Comparison of ENCODE assay signal across 8 mouse cellular contexts in genomic region chr4:130001710-130002109, GRCm38 (mm10). TPM values are rescaled to one million over a fixed set of nuclear protein-coding genes. Genes with fewer than 3 reads are reported as not detected.
DNase-seq lines count a peak whose midpoint lies in the region; ATAC-seq and TF ChIP-seq lines count a peak whose summit lies in the region.
"Had no signal": no experiment of that assay in that cellular context is flagged by ENCODE, and none has a peak within 500 bp of the region (broad histone marks: within the 10 kb centered on the region; RNA-seq: fewer than 3 reads in every experiment).

No protein-coding gene starts in this region.

- no peak overlapping the region for H3K4me3 ChIP-seq in kidney, postnatal 0 days (replicated peaks; ENCODE audit: low read depth, low read length)
- no peak overlapping the region for H3K4me3 ChIP-seq in forebrain, embryonic 13.5 days
- H3K4me3 ChIP-seq in midbrain, embryonic 16.5 days (ENCODE audit: low read depth, low read length) = no peak overlapping the region

- peak; percentile 51 for DNase-seq in kidney, postnatal 0 days (ENCODE audit: low spot score)
- DNase-seq in kidney, postnatal 36 days = no peak
- no peak for DNase-seq in cerebellum, postnatal 14 days
- DNase-seq in embryo, embryonic 9.5 days (ENCODE audit: extremely low spot score) = no peak
- DNase-seq: cerebellum, adult 8-10 months had no signal

- no peak overlapping the region for H3K9ac ChIP-seq in kidney, postnatal 0 days (ENCODE audit: low read depth, low read length)
- H3K9ac ChIP-seq in forebrain, embryonic 13.5 days = no peak overlapping the region
- no peak overlapping the region for H3K9ac ChIP-seq in midbrain, embryonic 16.5 days (ENCODE audit: low read depth, low read length)

- no peak for TF ChIP-seq CTCF in kidney, postnatal 0 days (IDR thresholded peaks at IDR 0.05; ENCODE audit: low read depth)

- no peaks in the 10 kb centered on the region for H3K36me3 ChIP-seq in kidney, postnatal 0 days (ENCODE audit: insufficient read depth, low read length)
- no peaks in the 10 kb centered on the region; the same call in 1 of the 2 replicates for H3K36me3 ChIP-seq in forebrain, embryonic 13.5 days (ENCODE audit: poor library complexity, severe bottlenecking)
- H3K36me3 ChIP-seq in midbrain, embryonic 16.5 days (ENCODE audit: control insufficient read depth, insufficient read depth, low read length) = peaks cover 7% of the 10 kb centered on the region; the same call in 1 of the 2 replicates

- H3K4me2 ChIP-seq in kidney, postnatal 0 days (ENCODE audit: low read length) = no peak overlapping the region
- no peak overlapping the region for H3K4me2 ChIP-seq in forebrain, embryonic 13.5 days
- no peak overlapping the region for H3K4me2 ChIP-seq in midbrain, embryonic 16.5 days (ENCODE audit: low read length)

- WGBS in kidney, postnatal 0 days = 20% methylated on average over 5 of the region's 5 CpGs
- 34% methylated on average over 5 of the region's 5 CpGs for WGBS in forebrain, embryonic 13.5 days
- 42% methylated on average over 5 of the region's 5 CpGs for WGBS in midbrain, embryonic 16.5 days

- no peaks in the 10 kb centered on the region for H3K9me3 ChIP-seq in kidney, postnatal 0 days (replicated peaks; ENCODE audit: low read length)
- H3K9me3 ChIP-seq in forebrain, embryonic 13.5 days (replicated peaks) = no peaks in the 10 kb centered on the region
- H3K9me3 ChIP-seq in midbrain, embryonic 16.5 days (replicated peaks; ENCODE audit: control insufficient read depth, low read length, poor library complexity, severe bottlenecking) = no peaks in the 10 kb centered on the region

- H3K27me3 ChIP-seq in kidney, postnatal 0 days (ENCODE audit: insufficient read depth, low read length) = no peaks in the 10 kb centered on the region
- H3K27me3 ChIP-seq in forebrain, embryonic 13.5 days = no peaks in the 10 kb centered on the region
- no peaks in the 10 kb centered on the region for H3K27me3 ChIP-seq in midbrain, embryonic 16.5 days (ENCODE audit: control insufficient read depth, insufficient read depth, low read depth, low read length)

- H3K27ac ChIP-seq in kidney, postnatal 0 days = peak overlapping the region; percentile 19; the same call in 1 of the 2 replicates
- H3K27ac ChIP-seq in forebrain, embryonic 13.5 days = peak overlapping the region; percentile 41
- H3K27ac ChIP-seq in midbrain, embryonic 16.5 days (ENCODE audit: low read length) = 0 out of 2 replicates have a peak overlapping the region, but pooled peaks have one; percentile 2

- peaks cover 12% of the 10 kb centered on the region for H3K4me1 ChIP-seq in kidney, postnatal 0 days (replicated peaks; ENCODE audit: insufficient read depth, low read length)
- H3K4me1 ChIP-seq in forebrain, embryonic 13.5 days = peaks cover 23% of the 10 kb centered on the region
- peaks cover 5% of the 10 kb centered on the region; the same call in 1 of the 2 replicates for H3K4me1 ChIP-seq in midbrain, embryonic 16.5 days (ENCODE audit: control insufficient read depth, insufficient read depth, low read length)

- peak; percentile 31; the same call in 1 of the 2 replicates for ATAC-seq in kidney, postnatal 0 days (replicated peaks; ENCODE audit: low FRiP score, low read depth)
- ATAC-seq in common myeloid progenitor, adult 5-6 weeks (replicated peaks; ENCODE audit: low read depth, poor library complexity, severe bottlenecking) = 0 out of 2 replicates have a peak, but pooled peaks have one; percentile 40
- peak; percentile 46 for ATAC-seq in forebrain, embryonic 13.5 days
- no peak for ATAC-seq in midbrain, embryonic 16.5 days

RNA-seq across cellular contexts. Expression of gene Adgrb2, which starts 17.0 kb away (rescaled TPM):
- polyA plus RNA-seq in kidney, postnatal 0 days (2015; fragmentation: Nextera tagmentation; extraction: Ambion mirVana) = 0.78 and 1.8 TPM in 2 replicates
- 0.87 and 1.7 TPM in 2 replicates for total RNA-seq in common myeloid progenitor, adult 5-6 weeks (2017)
- 6.4 and 8.3 TPM in 2 replicates for polyA plus RNA-seq in forebrain, embryonic 13.5 days (2015; fragmentation: Nextera tagmentation; extraction: Ambion mirVana)
- 15.8 and 17.0 TPM in 2 replicates for polyA plus RNA-seq in midbrain, embryonic 16.5 days (2015; fragmentation: Nextera tagmentation; extraction: Ambion mirVana)

RNA-seq across cellular contexts. Expression of gene Col16a1, which starts 45.9 kb away (rescaled TPM):
- polyA plus RNA-seq in kidney, postnatal 0 days (2015; fragmentation: Nextera tagmentation; extraction: Ambion mirVana) = 38.6 TPM in 2 replicates
- total RNA-seq in common myeloid progenitor, adult 5-6 weeks (2017) = 4.6 and 4.8 TPM in 2 replicates
- 2.5 and 2.9 TPM in 2 replicates for polyA plus RNA-seq in forebrain, embryonic 13.5 days (2015; fragmentation: Nextera tagmentation; extraction: Ambion mirVana)
- polyA plus RNA-seq in midbrain, embryonic 16.5 days (2015; fragmentation: Nextera tagmentation; extraction: Ambion mirVana) = 8.6 and 10.5 TPM in 2 replicates
